Mouse (Mus musculus): ENCODE results near the gene Irak2. TPM values are rescaled to one million over a fixed set of nuclear protein-coding genes. Genes with fewer than 3 reads are reported as not detected.

Gene Irak2
- polyA plus RNA-seq, 1 experiment, result 45.9 TPM

DNA sequence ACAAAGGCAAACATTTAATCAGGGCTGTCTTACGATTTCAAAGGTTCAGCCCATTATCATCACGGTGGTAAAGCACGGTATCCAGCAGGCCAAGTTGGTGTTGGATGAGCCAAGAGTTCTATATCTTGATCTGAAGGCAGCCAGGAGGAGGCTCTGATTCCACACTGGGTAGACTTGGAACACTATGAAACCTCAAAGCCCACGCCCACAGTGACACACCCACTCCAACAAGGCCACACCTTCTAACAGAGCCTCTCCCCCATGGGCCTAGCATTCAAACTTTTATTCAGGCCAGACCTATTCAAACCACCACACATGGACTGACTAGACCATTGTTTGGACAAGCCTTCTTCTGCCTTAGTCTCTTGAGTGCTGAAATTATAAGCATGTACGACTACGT is 35.4 kb upstream of the Irak2 start:
- no peak overlapping the region for H3K4me3 ChIP-seq (ENCODE audit: insufficient read depth, poor library complexity, severe bottlenecking)
- no peaks in the 10 kb centered on the region for H3K27me3 ChIP-seq (ENCODE audit: control insufficient read depth, insufficient read depth, insufficient read length)
- peaks cover 35% of the 10 kb centered on the region for H3K79me2 ChIP-seq (ENCODE audit: control insufficient read depth, insufficient read depth)
- H3K36me3 ChIP-seq (ENCODE audit: control insufficient read depth, insufficient read depth), result peaks cover 9% of the 10 kb centered on the region
- TF ChIP-seq MYOD1 (IDR thresholded peaks at IDR 0.05; ENCODE audit: control insufficient read depth, insufficient read length, low read depth), result no peak
- TF ChIP-seq MYOG (IDR thresholded peaks at IDR 0.05; ENCODE audit: control insufficient read depth, extremely low read depth, insufficient read length), result no peak
- no peak for TF ChIP-seq FOSL1 (IDR thresholded peaks at IDR 0.05; ENCODE audit: insufficient read depth, low read length, poor library complexity, severe bottlenecking)
- no peak for TF ChIP-seq CTCF (IDR thresholded peaks at IDR 0.05; ENCODE audit: control insufficient read depth, insufficient read depth, insufficient read length)
- TF ChIP-seq CEBPB (IDR thresholded peaks at IDR 0.05; ENCODE audit: low read depth), result no peak
- no peak for TF ChIP-seq USF1 (IDR thresholded peaks at IDR 0.05; ENCODE audit: low read depth)
- no peak for TF ChIP-seq MAX (IDR thresholded peaks at IDR 0.05)
- H3K79me3 ChIP-seq (ENCODE audit: low read depth), result peaks cover 28% of the 10 kb centered on the region
- no peak overlapping the region for H3ac ChIP-seq (ENCODE audit: control insufficient read depth, insufficient read length, low read depth)

DNA sequence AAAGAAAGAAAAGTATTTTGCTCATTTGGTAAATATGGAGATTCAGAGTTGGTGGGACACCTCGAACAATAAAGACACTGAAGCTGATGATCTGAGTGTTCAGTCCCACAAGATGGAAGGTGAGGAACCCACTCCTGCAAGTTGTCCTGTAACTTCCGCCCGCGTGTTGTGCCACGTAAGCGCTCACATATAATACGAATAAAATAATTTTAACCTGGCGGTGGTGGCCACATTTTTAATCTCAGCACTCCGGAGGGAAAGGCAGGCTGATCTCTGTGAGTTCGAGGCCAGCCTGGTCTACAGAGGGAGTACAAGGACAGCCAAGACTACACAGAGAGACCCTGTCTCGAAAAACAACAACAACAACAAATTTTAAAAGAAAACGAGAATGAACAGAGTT is 34.3 kb upstream of the Irak2 start:
- peaks cover 46% of the 10 kb centered on the region for H3K79me2 ChIP-seq (ENCODE audit: control insufficient read depth, insufficient read depth)
- H3K36me3 ChIP-seq (ENCODE audit: control insufficient read depth, insufficient read depth), result peaks cover 8% of the 10 kb centered on the region
- H3ac ChIP-seq (ENCODE audit: control insufficient read depth, insufficient read length, low read depth), result no peak overlapping the region
- peaks cover 40% of the 10 kb centered on the region for H3K79me3 ChIP-seq (ENCODE audit: low read depth)
- no peaks in the 10 kb centered on the region for H3K27me3 ChIP-seq (ENCODE audit: control insufficient read depth, insufficient read depth, insufficient read length)
- peak overlapping the region; percentile 84 for H3K4me3 ChIP-seq (ENCODE audit: insufficient read depth, poor library complexity, severe bottlenecking)
- TF ChIP-seq USF1 (IDR thresholded peaks at IDR 0.05; ENCODE audit: low read depth) (no peak), MYOG (IDR thresholded peaks at IDR 0.05; ENCODE audit: control insufficient read depth, extremely low read depth, insufficient read length) (no peak), MAX (IDR thresholded peaks at IDR 0.05) (no peak), FOSL1 (IDR thresholded peaks at IDR 0.05; ENCODE audit: insufficient read depth, low read length, poor library complexity, severe bottlenecking) (no peak), MYOD1 (IDR thresholded peaks at IDR 0.05; ENCODE audit: control insufficient read depth, insufficient read length, low read depth) (no peak)

DNA sequence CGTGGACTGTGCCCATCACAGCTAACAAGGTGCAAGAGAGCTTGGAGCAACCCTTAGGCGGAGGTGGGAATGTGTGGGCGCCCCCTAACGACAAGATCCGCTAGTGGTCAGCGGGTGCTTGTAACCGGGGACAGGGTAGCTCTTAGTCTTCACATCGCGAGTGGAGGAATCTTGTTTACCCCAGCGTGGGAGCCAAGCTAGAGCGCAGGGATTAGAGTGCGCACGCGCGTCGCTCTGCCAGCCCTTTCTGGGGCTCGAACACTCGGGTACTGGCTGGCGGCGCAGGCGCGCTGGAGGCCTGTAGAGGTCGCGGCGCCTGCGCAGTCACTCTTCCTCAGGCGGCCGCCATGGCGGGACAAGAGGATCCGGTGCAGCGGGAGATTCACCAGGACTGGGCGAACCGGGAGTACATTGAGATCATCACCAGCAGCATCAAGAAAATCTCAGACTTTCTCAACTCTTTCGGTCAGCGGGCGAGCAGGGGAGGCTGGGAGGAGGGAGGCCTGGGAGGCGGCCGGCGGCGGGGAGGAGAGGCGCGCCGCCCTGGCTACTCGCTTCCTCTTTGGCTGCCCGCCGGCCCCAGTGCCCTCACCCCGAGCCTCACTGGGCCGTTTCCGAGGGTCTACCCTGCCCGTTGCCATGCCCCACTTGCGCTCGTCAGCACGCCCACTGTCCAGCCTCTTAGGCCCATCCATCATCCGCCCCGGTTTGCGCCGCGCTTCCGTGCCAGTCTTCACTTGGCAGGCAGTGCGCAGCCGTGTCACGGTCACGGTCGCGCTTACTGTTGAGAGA is 33.6 kb upstream of the Irak2 start, which contains the start of gene Brk1:
Gene Brk1 (plus strand): TSS at position 341 of the 792 bp plus-strand sequence.
- Histone ChIP-seq H3K79me3 (ENCODE audit: low read depth) (peaks cover 46% of the 10 kb centered on the region), H3ac (ENCODE audit: control insufficient read depth, insufficient read length, low read depth) (peak within 1 kb of the TSS; percentile 96), H3K36me3 (ENCODE audit: control insufficient read depth, insufficient read depth) (peaks cover 14% of the 10 kb centered on the region)

DNA sequence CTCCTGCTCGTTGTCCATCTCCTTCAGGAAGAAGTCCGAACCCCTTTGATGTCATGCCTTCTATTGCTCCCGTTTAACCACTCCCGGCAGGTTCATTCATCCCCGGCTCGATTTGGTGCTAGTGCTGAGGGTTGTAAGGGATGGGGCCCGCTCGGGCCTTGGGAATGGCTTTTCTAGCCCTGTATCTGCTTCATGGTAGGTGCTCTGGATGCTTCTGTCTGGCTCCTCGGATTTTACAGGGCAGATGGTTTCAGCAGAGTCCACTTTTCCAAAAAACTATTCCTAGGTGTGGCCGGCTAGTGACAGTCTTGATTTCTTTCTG is 33.1 kb upstream of the Irak2 start:
- Histone ChIP-seq H3K36me3 (ENCODE audit: control insufficient read depth, insufficient read depth) (peaks cover 15% of the 10 kb centered on the region), H3K27me3 (ENCODE audit: control insufficient read depth, insufficient read depth, insufficient read length) (no peaks in the 10 kb centered on the region), H3ac (ENCODE audit: control insufficient read depth, insufficient read length, low read depth) (peak overlapping the region; percentile 96), H3K4me3 (ENCODE audit: insufficient read depth, poor library complexity, severe bottlenecking) (peak overlapping the region; percentile 84), H3K79me2 (ENCODE audit: control insufficient read depth, insufficient read depth) (peaks cover 58% of the 10 kb centered on the region), H3K79me3 (ENCODE audit: low read depth) (peaks cover 51% of the 10 kb centered on the region)
- TF ChIP-seq MAX (IDR thresholded peaks at IDR 0.05) (no peak), CTCF (IDR thresholded peaks at IDR 0.05; ENCODE audit: control insufficient read depth, insufficient read depth, insufficient read length) (no peak), MYOD1 (IDR thresholded peaks at IDR 0.05; ENCODE audit: control insufficient read depth, insufficient read length, low read depth) (no peak), USF1 (IDR thresholded peaks at IDR 0.05; ENCODE audit: low read depth) (no peak), CEBPB (IDR thresholded peaks at IDR 0.05; ENCODE audit: low read depth) (no peak), MYOG (IDR thresholded peaks at IDR 0.05; ENCODE audit: control insufficient read depth, extremely low read depth, insufficient read length) (no peak), FOSL1 (IDR thresholded peaks at IDR 0.05; ENCODE audit: insufficient read depth, low read length, poor library complexity, severe bottlenecking) (no peak)

More for the DNA sequence above, 33.6 kb upstream of the Irak2 start, which contains the start of gene Brk1:
- peak within 1 kb of the TSS; percentile 84 for H3K4me3 ChIP-seq (ENCODE audit: insufficient read depth, poor library complexity, severe bottlenecking)
- peaks cover 53% of the 10 kb centered on the region for H3K79me2 ChIP-seq (ENCODE audit: control insufficient read depth, insufficient read depth)
- TF ChIP-seq MYOG (IDR thresholded peaks at IDR 0.05; ENCODE audit: control insufficient read depth, extremely low read depth, insufficient read length) (no peak), USF1 (IDR thresholded peaks at IDR 0.05; ENCODE audit: low read depth) (no peak), CEBPB (IDR thresholded peaks at IDR 0.05; ENCODE audit: low read depth) (no peak), MAX (IDR thresholded peaks at IDR 0.05) (no peak), CTCF (IDR thresholded peaks at IDR 0.05; ENCODE audit: control insufficient read depth, insufficient read depth, insufficient read length) (peak; percentile 28)
- H3K27me3 ChIP-seq (ENCODE audit: control insufficient read depth, insufficient read depth, insufficient read length), result no peaks in the 10 kb centered on the region

DNA sequence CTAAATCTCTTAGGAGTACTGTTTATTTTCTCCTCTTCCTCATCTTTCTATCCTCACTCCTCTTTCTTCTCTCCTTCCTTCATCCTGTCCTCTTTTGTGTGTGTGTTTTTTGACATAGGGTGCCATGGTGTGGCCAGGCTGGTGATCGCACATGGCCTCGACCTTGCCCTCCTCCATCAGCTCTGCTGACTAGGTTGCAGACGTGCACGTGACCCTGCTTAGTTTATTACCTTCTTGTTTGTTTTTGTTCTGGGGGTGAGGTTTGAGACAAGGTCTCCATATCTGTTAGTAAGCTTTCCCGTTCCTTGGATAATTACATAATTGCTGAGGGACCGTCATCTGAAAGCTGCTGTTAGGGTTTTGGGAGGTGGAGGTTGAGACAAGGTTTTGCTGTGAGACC is 29.4 kb upstream of the Irak2 start:
- H3K79me2 ChIP-seq (ENCODE audit: control insufficient read depth, insufficient read depth), result peaks cover 95% of the 10 kb centered on the region
- H3K79me3 ChIP-seq (ENCODE audit: low read depth), result peaks cover 84% of the 10 kb centered on the region
- H3K4me3 ChIP-seq (ENCODE audit: insufficient read depth, poor library complexity, severe bottlenecking), result no peak overlapping the region
- peaks cover 44% of the 10 kb centered on the region for H3K36me3 ChIP-seq (ENCODE audit: control insufficient read depth, insufficient read depth)
- H3K27me3 ChIP-seq (ENCODE audit: control insufficient read depth, insufficient read depth, insufficient read length), result no peaks in the 10 kb centered on the region
- TF ChIP-seq CTCF (IDR thresholded peaks at IDR 0.05; ENCODE audit: control insufficient read depth, insufficient read depth, insufficient read length) (no peak), MYOG (IDR thresholded peaks at IDR 0.05; ENCODE audit: control insufficient read depth, extremely low read depth, insufficient read length) (no peak), USF1 (IDR thresholded peaks at IDR 0.05; ENCODE audit: low read depth) (no peak), MYOD1 (IDR thresholded peaks at IDR 0.05; ENCODE audit: control insufficient read depth, insufficient read length, low read depth) (no peak), FOSL1 (IDR thresholded peaks at IDR 0.05; ENCODE audit: insufficient read depth, low read length, poor library complexity, severe bottlenecking) (no peak), MAX (IDR thresholded peaks at IDR 0.05) (no peak), CEBPB (IDR thresholded peaks at IDR 0.05; ENCODE audit: low read depth) (no peak)
- no peak overlapping the region for H3ac ChIP-seq (ENCODE audit: control insufficient read depth, insufficient read length, low read depth)

Measured in C2C12 (cell line).